Mouse (Mus musculus) liver, embryonic 11.5 days (tissue): ENCODE results near the gene Gm4969. TPM values are rescaled to one million over a fixed set of nuclear protein-coding genes. Genes with fewer than 3 reads are reported as not detected.

Experiments used
- ATAC-seq: fragments of 200-750 bp; cut with Nextera tagmentation; replicated peaks from 2 replicates; pipeline ENCODE4 v1.8.0; 2017; ENCODE audit warnings: moderate number of reproducible peaks, mild to moderate bottlenecking, moderate TSS enrichment, moderate library complexity; ENCODE audit not compliant: low FRiP score
- DNase-seq: peaks from one replicate; pipeline ENCODE4 v3.0.0-alpha.2; 2017; ENCODE audit warnings: low spot score
- H3K27ac ChIP-seq: fragments of 300-500 bp; sonication (generic); 2 replicates; pipeline ENCODE4 v1.5.1; 2014; ENCODE audit warnings: mild to moderate bottlenecking, low read depth, low read length, control low read depth
- H3K27me3 ChIP-seq: fragments of 300-500 bp; sonication (generic); replicated peaks from 2 replicates; pipeline ENCODE4 v1.6.1; 2014; ENCODE audit warnings: low read length, mixed read lengths; ENCODE audit not compliant: control insufficient read depth, insufficient read depth
- H3K36me3 ChIP-seq: fragments of 300-500 bp; sonication (generic); 2 replicates; pipeline ENCODE4 v1.6.1; 2014; ENCODE audit warnings: mild to moderate bottlenecking, low read length, moderate library complexity, mixed read lengths; ENCODE audit not compliant: control insufficient read depth, insufficient read depth
- H3K4me1 ChIP-seq: fragments of 300-500 bp; sonication (generic); replicated peaks from 2 replicates; pipeline ENCODE4 v1.6.1; 2014; ENCODE audit warnings: low read length, mixed read lengths; ENCODE audit not compliant: control insufficient read depth, insufficient read depth
- H3K4me2 ChIP-seq: fragments of 300-500 bp; sonication (generic); 2 replicates; pipeline ENCODE4 v1.6.1; 2014; ENCODE audit warnings: mild to moderate bottlenecking, control low read depth, moderate library complexity
- H3K4me3 ChIP-seq: fragments of 300-500 bp; sonication (generic); 2 replicates; pipeline ENCODE4 v1.5.1; 2014; ENCODE audit warnings: low read depth, low read length, control low read depth
- H3K9ac ChIP-seq: fragments of 300-500 bp; sonication (generic); 2 replicates; pipeline ENCODE4 v1.6.1; 2014; ENCODE audit warnings: low read depth, low read length, control low read depth
- H3K9me3 ChIP-seq: fragments of 300-500 bp; sonication (generic); 2 replicates; pipeline ENCODE4 v1.6.1; 2016; ENCODE audit warnings: low read length, inconsistent platforms, mixed read lengths; ENCODE audit not compliant: control insufficient read depth
- WGBS: fragments of 180-500 bp; shearing (Covaris S2); extraction: QIAGEN DNeasy Blood & Tissue Kit; methylation state at CpG from one replicate; pipeline ENCODE4 v1.1.7; 2014; 5-methylcytosine and 5-hydroxymethylcytosine counted together
- polyA plus RNA-seq: library from polyadenylated mRNA; unstranded; fragments of >200 nt; fragmentation: Nextera tagmentation; extraction: Ambion mirVana; gene quantifications from 2 replicates; pipeline ENCODE4 v1.2.1, GENCODE M21; 2014

Gene Gm4969
- polyA plus RNA-seq, 1 experiment from 2014 or later: 1.2 TPM

- H3K27ac ChIP-seq: no peak overlapping the region
- H3K27me3 ChIP-seq: peaks cover 10% of the 10 kb centered on the region
- no peak overlapping the region for H3K4me2 ChIP-seq
- H3K36me3 ChIP-seq: no peaks in the 10 kb centered on the region
- DNase-seq (no peak), ATAC-seq (no peak)
- no peak overlapping the region for H3K4me3 ChIP-seq
- no peak overlapping the region for H3K9ac ChIP-seq
- H3K4me1 ChIP-seq: no peaks in the 10 kb centered on the region
- WGBS: 67% methylated on average over 2 of the region's 2 CpGs
- H3K9me3 ChIP-seq: no peaks in the 10 kb centered on the region
These were observed 13.7 kb downstream of the Gm4969 start for GRCm38 (mm10) chr7:19104486-19104885.

DNA sequence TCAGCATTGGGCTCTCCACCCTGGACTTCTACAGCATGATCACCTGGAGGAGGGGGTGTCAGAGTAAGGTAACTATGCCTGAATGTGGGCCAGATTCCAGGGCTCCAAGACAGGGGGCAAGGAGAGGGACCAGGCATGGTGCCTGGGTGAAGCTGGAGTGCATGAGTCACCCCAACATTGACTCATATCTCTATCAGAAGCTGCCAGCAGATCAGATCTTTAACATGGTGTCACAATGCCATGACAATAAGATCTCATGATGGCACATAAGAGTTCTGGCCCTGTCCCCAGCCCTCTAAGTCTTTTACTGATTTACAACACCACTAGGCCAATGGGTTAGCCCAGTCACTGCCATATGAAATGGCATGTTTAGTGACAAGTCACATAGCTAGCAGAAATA lies 14.4 kb downstream of the Gm4969 start:
- DNase-seq: no peak
- H3K27me3 ChIP-seq: peaks cover 16% of the 10 kb centered on the region
- H3K4me1 ChIP-seq: no peaks in the 10 kb centered on the region
- H3K4me2 ChIP-seq: no peak overlapping the region
- no peak overlapping the region for H3K4me3 ChIP-seq
- H3K36me3 ChIP-seq: no peaks in the 10 kb centered on the region
- no peak overlapping the region for H3K9ac ChIP-seq
- no peak overlapping the region for H3K27ac ChIP-seq
- no peaks in the 10 kb centered on the region for H3K9me3 ChIP-seq
- no peak for ATAC-seq

- H3K27me3 ChIP-seq: peaks cover 44% of the 10 kb centered on the region
- no peak overlapping the region for H3K4me3 ChIP-seq
- peaks cover 18% of the 10 kb centered on the region for H3K4me1 ChIP-seq
- no peak overlapping the region for H3K9ac ChIP-seq
- H3K4me2 ChIP-seq: no peak overlapping the region
- 64% methylated on average over 1 of the region's 1 CpGs for whole genome bisulfite sequencing
- DNase-seq (no peak), ATAC-seq (no peak)
- no peak overlapping the region for H3K27ac ChIP-seq
- H3K9me3 ChIP-seq: no peaks in the 10 kb centered on the region
- H3K36me3 ChIP-seq: peaks cover 2% of the 10 kb centered on the region; the same call in 1 of the 2 replicates
These were observed 17.9 kb downstream of the Gm4969 start for GRCm38 (mm10) chr7:19100290-19100689.

- no peak for DNase-seq
- H3K4me2 ChIP-seq: no peak overlapping the region
- no peak overlapping the region for H3K27ac ChIP-seq
- peaks cover 51% of the 10 kb centered on the region for H3K27me3 ChIP-seq
- no peak overlapping the region for H3K4me3 ChIP-seq
- peaks cover 2% of the 10 kb centered on the region; the same call in 1 of the 2 replicates for H3K36me3 ChIP-seq
- no peaks in the 10 kb centered on the region for H3K9me3 ChIP-seq
- 62% methylated on average over 7 of the region's 7 CpGs for WGBS
- peaks cover 21% of the 10 kb centered on the region for H3K4me1 ChIP-seq
- no peak overlapping the region for H3K9ac ChIP-seq
- ATAC-seq: no peak
These were observed 19.4 kb downstream of the Gm4969 start for GRCm38 (mm10) chr7:19098811-19099210.

DNA sequence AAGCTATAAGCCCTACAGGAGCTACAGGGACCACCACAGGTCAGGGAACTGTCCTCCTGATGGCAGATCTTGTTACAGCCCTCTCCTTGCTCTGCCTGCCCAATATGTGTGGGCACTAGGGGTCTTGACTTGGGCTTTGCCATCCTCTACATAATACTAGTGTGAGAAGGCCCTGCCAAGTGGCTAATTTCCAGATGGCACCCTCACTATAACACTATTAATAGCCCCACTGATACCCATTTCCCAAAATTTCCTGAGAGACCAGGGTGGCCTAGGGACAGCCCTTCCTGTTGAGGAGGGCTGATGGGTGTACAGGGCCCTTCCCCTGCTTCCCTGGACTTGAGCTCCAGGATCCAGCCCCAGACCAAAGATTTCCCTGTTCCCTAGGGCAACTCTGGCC lies 20.3 kb downstream of the Gm4969 start:
- no peak overlapping the region for H3K9ac ChIP-seq
- no peak overlapping the region for H3K4me3 ChIP-seq
- DNase-seq (no peak), ATAC-seq (no peak)
- H3K4me1 ChIP-seq: peaks cover 26% of the 10 kb centered on the region
- H3K27me3 ChIP-seq: peaks cover 49% of the 10 kb centered on the region
- no peak overlapping the region for H3K4me2 ChIP-seq
- H3K27ac ChIP-seq: no peak overlapping the region
- no peaks in the 10 kb centered on the region for H3K9me3 ChIP-seq
- peaks cover 2% of the 10 kb centered on the region; the same call in 1 of the 2 replicates for H3K36me3 ChIP-seq

GRCm38 (mm10) chr7:19097217-19097616 lies 21.0 kb downstream of the Gm4969 start:
- Histone ChIP-seq H3K4me1 (peaks cover 33% of the 10 kb centered on the region), H3K4me2 (no peak overlapping the region), H3K4me3 (no peak overlapping the region), H3K36me3 (peaks cover 2% of the 10 kb centered on the region; the same call in 1 of the 2 replicates), H3K9me3 (no peaks in the 10 kb centered on the region), H3K27ac (no peak overlapping the region), H3K9ac (no peak overlapping the region), H3K27me3 (peaks cover 52% of the 10 kb centered on the region)
- ATAC-seq (no peak), DNase-seq (no peak)
- 44% methylated on average over 2 of the region's 2 CpGs for WGBS

DNA sequence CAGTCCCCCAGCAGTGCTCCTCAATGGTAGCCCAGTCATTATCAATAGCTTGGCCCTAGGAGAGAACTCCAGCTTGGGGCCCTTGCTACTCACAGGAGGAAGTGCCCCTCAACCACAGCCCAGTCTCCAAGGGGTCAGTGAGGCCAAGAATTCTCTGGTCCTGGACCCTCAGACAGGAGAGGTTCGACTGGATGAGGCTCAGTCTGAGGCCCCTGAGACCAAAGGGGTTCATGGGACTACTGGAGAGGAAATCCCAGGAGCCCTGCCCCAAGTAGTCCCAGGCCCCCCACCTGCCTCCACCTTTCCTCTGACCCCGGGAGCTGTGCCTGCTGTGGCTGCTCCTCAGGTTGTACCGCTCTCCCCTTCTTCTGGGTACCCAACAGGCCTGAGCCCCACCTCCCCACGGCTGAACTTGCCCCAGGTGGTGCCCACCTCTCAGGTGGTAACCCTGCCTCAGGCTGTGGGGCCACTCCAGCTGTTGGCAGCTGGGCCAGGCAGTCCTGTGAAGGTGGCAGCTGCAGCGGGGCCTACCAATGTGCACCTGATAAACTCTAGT lies 21.7 kb downstream of the Gm4969 start:
- no peaks in the 10 kb centered on the region for H3K9me3 ChIP-seq
- H3K4me1 ChIP-seq: peaks cover 35% of the 10 kb centered on the region
- 53% methylated on average over 5 of the region's 5 CpGs for WGBS
- peak overlapping the region; percentile 66 for H3K4me3 ChIP-seq
- H3K27me3 ChIP-seq: peaks cover 59% of the 10 kb centered on the region
- DNase-seq (no peak), ATAC-seq (no peak)
- peak overlapping the region; percentile 95 for H3K4me2 ChIP-seq
- peaks cover 2% of the 10 kb centered on the region; the same call in 1 of the 2 replicates for H3K36me3 ChIP-seq
- H3K9ac ChIP-seq: peak overlapping the region; percentile 76; the same call in 1 of the 2 replicates
- H3K27ac ChIP-seq: no peak overlapping the region

DNA sequence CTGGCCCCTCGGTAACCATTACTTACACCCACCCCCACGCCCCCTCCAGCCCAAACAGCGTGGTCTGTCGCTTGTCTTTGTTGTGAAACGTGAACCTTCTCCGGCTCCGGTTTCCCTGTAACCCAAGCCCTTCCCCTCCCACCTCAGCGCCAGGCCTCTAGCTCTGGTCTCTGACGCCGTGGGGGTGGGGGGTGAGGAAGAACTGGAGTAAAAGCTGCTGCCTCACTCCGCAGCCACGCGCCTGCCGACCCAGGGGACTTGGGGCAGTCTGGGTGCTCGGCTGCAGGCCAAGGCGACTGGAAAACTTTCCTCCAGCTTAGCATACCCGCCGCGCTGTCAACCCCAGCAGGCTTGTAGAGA lies 22.4 kb downstream of the Gm4969 start:
- peaks cover 67% of the 10 kb centered on the region for H3K27me3 ChIP-seq
- ATAC-seq (no peak), DNase-seq (peak; percentile 76)
- H3K9ac ChIP-seq: peak overlapping the region; percentile 76
- peak overlapping the region; percentile 66 for H3K4me3 ChIP-seq
- H3K36me3 ChIP-seq: peaks cover 6% of the 10 kb centered on the region; the same call in 1 of the 2 replicates
- under 1% methylated on average over 19 of the region's 19 CpGs for WGBS
- peaks cover 35% of the 10 kb centered on the region for H3K4me1 ChIP-seq
- H3K27ac ChIP-seq: peak overlapping the region; percentile 83
- no peaks in the 10 kb centered on the region for H3K9me3 ChIP-seq
- peak overlapping the region; percentile 95 for H3K4me2 ChIP-seq
